Mouse (Mus musculus) lung, postnatal 14 days (tissue): ENCODE measurements around the gene St3gal4.

ENCODE experiments used
- DNase-seq: peaks from one replicate; pipeline ENCODE4 v3.0.0; 2021

Gene St3gal4

DNA sequence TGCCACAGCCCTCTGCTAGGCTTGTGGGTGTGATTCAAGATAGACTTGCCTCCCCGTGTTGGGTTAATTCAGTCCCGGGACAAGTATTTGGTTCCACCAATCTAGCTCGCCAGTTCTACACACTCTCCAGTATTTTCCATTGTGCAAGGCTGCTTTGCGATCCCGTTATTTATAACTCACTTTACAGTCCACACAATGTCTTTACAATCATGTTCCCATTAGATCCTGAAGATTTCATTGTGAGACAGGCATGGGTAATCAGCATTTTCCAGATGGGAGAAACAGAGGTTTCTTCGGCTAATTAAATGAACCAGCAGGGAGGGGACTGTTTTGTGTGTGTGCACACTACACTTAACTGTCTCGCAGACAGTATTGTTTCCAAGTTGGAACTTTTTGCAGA lies 75.4 kb downstream of the St3gal4 start:
- no peak for DNase-seq

GRCm38 (mm10) chr9:35041493-35041892 lies 77.6 kb downstream of the St3gal4 start:
- DNase-seq = no peak

DNA sequence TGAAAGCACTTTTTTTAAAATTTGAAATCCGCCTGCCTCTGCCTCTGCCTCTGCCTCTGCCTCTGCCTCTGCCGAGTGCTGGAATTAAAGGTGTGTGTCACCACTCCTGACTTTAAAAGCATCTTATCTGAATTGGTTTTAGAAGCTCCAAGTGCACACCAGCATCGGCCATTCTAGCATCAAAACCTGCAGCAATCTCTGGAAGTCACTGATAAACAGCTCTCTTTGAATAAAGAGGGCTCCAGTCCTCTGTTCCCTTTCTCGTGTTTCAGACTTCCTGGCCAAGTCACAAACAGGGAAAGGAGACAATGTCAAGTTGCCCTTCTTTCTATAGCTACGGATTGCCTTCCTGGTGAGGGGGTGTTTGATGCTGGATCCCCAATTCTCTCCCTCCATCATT lies 79.2 kb downstream of the St3gal4 start:
- DNase-seq = no peak

DNA sequence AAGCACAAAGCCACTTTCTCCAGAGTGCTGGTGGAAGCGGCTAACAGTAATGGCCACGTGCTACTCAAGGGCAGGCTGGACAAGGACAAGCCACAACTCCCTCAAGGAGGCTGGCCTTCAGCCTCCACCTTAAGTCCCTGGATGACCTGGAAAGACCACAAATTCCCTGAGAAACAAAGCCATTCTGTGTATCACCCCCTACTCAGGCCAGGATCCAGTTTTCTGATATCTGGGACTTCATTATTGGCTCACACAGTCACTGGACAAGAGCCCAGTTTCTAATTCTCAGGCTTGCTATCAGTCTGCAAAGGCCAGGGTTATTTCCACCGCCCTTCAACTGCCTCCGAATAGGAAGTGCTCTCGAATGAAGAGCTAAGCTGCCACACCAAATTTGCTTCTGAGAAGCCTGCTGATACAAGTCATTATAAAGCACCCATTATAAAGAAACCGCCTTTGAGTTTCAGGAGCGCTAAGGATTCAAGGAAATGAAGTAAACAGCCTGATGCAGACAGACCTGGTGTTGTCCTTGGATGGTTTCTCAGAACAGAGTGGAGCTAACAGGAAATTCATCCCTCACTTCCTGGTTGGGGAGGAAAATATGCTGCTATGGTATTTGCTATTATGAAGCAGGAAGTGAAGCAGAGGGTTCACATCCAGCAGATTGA lies 80.0 kb downstream of the St3gal4 start:
- DNase-seq = peak; percentile 45

DNA sequence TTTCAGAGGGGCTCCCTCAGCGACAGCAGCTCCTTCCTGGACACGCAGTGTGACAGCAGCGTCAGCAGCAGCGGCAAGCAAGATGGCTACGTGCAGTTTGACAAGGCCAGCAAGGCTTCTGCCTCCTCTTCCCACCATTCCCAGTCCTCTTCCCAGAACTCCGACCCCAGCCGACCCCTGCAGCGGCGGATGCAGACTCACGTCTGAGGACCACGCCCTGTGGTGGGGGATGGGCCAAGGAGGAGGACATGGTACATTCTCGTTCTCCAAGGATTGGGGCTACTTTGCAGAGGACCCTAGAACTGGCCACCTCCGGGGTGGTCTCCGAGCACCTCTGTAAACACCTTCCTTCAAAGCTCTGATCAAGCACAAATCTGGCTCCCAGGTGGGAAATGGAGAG lies 84.0 kb downstream of the St3gal4 start:
- no peak for DNase-seq

DNA sequence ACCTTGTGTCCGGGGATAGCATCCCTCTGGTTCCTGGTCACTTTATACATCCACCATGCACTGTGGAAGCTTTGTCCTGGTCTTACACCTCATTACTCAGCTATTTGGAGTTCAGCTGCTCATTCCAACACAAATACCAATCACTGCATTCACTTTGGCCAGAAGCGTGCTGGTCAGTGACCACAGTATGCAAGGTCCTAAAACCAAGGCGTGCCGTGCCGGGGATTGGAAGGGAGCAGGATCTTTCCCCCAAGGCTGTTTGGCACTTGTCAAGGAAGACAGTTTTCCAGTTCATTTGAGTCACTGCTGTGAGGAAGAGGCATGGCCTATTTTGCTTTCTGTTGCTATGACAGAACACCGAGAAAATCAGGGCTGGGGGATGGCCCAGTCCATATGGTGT lies 86.6 kb downstream of the St3gal4 start:
- DNase-seq = no peak

DNA sequence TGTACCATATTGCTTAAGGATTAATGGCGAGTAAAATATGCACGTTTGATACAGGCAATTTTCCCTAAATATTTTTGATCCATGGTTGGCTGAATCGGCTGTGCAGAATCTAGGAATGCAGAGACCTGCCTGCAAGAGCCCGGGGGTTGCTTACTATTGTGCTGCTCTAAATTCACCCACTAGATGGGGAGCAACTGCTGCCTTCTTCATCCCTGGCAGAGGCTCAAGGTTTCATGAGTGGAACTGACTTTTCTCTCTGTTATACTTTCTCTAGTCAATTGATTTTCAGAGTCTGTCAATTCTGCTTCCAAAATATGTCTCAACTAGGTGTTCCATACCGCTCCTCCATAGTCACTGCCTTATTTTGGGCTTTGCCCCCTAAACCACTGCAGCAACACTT lies 88.2 kb downstream of the St3gal4 start:
- DNase-seq = peak; percentile 51

DNA sequence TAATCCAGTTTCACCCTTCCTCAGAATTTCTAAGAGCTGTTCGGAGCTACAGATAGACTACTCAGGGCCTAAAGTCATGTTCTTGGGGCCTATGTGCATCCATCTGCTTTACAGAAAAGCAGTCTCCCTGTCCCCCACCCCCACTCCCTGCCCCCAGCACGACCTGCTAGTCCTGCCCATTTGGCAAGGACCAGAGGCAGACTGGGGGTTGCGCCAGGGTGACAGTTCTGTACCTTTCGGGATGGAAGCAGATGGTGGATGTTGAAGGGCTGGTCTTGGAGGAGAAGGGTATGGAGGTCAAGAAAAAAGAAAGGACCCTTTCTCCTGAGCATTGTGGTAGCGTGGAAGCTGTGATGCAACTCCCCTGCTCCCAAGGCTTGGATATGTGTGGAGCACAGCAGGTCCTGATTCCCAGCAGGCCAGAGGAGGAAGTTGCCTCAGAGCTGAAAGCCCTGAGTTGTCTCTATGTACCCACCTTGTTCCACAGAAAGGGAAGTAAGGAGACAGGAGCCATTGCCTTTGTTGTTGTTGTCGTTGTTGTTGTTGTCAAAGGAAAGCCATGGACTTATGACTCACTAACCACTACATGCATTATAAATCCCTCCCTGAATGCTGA lies 91.6 kb downstream of the St3gal4 start:
- no peak for DNase-seq

GRCm38 (mm10) chr9:35026897-35027311 lies 92.2 kb downstream of the St3gal4 start:
- no peak for DNase-seq

DNA sequence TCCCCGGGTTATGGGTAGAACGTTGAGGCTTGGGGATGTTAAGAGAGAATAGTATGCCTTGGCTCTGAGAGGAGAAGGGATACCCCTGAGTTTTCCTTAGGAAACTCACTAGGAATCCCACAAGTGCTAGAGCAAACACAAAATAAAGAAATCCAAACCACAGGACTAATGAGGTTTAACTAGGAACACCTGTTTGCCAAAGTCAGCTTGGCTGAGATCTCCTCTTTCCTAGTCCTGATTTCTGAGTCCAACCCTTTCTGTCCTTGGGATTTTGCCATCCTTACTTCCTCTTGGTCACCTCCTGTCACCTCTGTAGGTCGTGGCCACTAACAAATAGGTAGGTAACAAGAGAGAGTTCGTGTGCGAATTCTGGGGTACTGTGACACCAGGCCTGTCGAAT lies 92.8 kb downstream of the St3gal4 start:
- no peak for DNase-seq

- no peak for DNase-seq
Measured at GRCm38 (mm10) chr9:35024591-35025496, 94.2 kb downstream of the St3gal4 start.

GRCm38 (mm10) chr9:35021744-35022143 lies 97.3 kb downstream of the St3gal4 start:
- DNase-seq = no peak

DNA sequence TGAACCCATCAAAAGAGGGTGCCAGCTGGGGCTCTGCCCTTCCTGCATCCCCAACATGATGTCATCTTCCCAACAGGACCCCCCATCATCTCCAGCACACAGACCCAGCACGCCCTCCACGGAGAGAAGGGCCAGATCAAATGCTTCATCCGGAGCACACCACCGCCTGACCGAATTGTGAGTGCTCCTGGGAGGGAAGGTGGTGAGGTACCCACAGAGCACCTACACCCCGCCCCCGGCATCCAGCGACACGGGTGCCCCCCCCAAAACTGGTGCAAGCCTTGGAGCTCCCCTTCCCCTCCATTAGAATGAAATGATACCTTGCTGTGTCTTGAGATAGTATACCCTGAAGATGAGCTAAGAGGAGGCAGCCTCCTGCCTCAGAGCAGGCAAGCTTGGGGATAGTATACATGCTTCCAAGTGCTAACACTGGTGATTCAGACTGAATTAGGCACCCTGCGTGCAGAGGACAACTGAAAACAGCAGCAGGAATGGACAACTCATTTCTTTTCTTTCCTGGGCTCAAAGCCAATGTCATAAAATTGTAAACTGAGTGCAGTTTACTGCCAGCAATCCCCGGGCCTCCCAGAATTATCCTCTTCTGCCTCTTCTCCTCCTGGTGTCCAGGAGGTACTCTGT lies 98.9 kb downstream of the St3gal4 start:
- DNase-seq = no peak

DNA sequence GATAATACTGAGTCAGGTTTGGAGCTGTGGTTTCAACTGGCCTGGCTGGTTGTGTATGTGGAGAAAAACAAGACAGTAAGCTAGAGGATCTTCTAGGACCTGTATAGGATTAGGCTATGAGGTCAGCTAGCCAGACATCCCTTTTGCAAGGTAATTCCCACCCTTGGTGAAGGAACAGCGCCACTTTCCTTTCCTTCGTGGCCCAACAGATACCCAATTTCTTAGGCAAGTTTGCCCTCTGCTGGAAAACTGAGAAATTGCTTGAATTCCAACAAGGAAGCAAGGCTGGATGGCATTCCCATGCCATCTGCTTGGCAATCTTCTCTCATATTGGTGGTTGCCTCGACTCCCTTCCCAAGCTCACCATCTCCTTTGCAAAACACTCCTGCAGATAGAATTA lies 99.7 kb downstream of the St3gal4 start:
- DNase-seq = peak; percentile 72

- no peak for DNase-seq
Measured at GRCm38 (mm10) chr9:35018056-35018455, 101.0 kb downstream of the St3gal4 start.

- no peak for DNase-seq
Measured at GRCm38 (mm10) chr9:35017563-35017962, 101.5 kb downstream of the St3gal4 start.

- peak; percentile 52 for DNase-seq
Measured at GRCm38 (mm10) chr9:35016762-35017161, 102.3 kb downstream of the St3gal4 start.

- peak; percentile 19 for DNase-seq
Measured at GRCm38 (mm10) chr9:35007697-35008341, 111.2 kb downstream of the St3gal4 start.

- DNase-seq = no peak
Measured at GRCm38 (mm10) chr9:35004113-35004512, 115.0 kb downstream of the St3gal4 start.

DNA sequence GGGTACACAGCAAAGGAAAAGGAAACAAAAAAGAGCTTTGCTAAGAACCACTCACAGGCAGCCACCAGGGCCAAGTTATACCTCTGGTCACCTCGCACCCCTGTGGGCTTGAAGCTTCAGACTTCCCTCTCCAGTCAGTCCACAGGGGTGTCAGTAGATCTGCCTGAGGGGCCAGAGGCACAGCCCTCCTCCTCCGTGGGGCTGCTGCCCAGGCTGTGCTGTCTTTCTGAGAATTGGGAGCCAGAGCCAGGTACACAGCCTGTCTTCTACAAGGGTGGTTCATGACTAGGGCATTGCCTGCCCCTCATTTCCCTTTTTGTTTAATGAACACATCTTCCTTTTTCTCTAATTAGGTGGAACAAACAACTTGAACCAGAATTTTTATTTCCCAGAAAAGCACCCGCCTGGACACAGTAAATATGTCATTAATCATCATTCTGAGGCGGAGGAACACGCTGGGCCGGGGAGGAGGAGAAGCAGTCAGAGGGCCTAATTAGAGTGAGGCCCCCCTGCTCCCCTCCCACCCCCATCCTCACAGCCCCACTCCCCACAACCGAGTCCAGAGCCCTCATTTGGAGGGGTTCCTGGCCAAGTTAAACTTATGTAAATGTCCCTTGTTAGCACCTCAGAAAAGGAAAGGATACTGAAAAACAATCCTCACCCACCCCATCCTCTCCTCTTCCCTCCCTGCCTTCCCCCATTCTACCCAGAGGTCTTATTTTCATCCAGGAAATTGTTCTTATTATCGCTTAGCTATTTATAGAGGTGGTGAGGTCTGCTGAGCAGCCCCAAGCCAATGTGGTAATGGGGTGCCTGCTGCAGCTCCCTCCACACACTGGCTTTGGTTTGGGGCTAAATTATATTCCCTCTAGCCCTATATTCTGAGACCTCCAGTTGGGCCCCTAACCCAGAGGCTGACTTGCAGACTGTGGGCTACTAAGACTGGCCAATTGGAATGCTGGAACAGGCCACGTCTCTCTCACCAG lies 120.9 kb downstream of the St3gal4 start:
- DNase-seq = no peak
